Mouse (Mus musculus) frontal cortex, adult 2 months (tissue): ENCODE results near the gene Tle2. TPM values are rescaled to one million over a fixed set of nuclear protein-coding genes. Genes with fewer than 3 reads are reported as not detected.

Source experiments
- DNase-seq, 2 experiments: peaks; one replicate each; pipeline ENCODE4 v3.0.0; 2022; ENCODE audit warnings: low spot score in 1 of 2; ENCODE audit errors: extremely low spot score in 1 of 2
- polyA plus RNA-seq: library from polyadenylated mRNA; depleted of rRNA; stranded (reverse); fragments of >200 nt; gene quantifications from 2 replicates; pipeline ENCODE4 v1.2.3, GENCODE M21; 2012; rRNA removed

Gene Tle2
- 120 and 136 TPM in 2 replicates for polyA plus RNA-seq

- no peak for DNase-seq
Measured at GRCm38 (mm10) chr10:81574081-81575056, at the start of gene Tle2. Gene Tle2 (plus strand): TSS chr10:81574561.

- DNase-seq, result no peak
Measured at GRCm38 (mm10) chr10:81525017-81525694, 49.2 kb upstream of the Tle2 start.

- DNase-seq, result peak in 1 of 2 experiments; percentile 82
Measured at GRCm38 (mm10) chr10:81526779-81527178, 47.6 kb upstream of the Tle2 start.

- no peak for DNase-seq
Measured at GRCm38 (mm10) chr10:81534826-81535225, 39.5 kb upstream of the Tle2 start.

GRCm38 (mm10) chr10:81536734-81537133 lies 37.6 kb upstream of the Tle2 start:
- no peak for DNase-seq

- no peak for DNase-seq
Measured at GRCm38 (mm10) chr10:81537429-81537828, 36.9 kb upstream of the Tle2 start.

- DNase-seq, result peak in 1 of 2 experiments; percentile 49
Measured at GRCm38 (mm10) chr10:81538321-81539048, 35.9 kb upstream of the Tle2 start.

GRCm38 (mm10) chr10:81541363-81541762 lies 33.0 kb upstream of the Tle2 start:
- DNase-seq, result no peak

GRCm38 (mm10) chr10:81541803-81542202 lies 32.6 kb upstream of the Tle2 start:
- no peak for DNase-seq

GRCm38 (mm10) chr10:81542727-81543460 lies 31.5 kb upstream of the Tle2 start:
- no peak for DNase-seq

GRCm38 (mm10) chr10:81543633-81544032 lies 30.7 kb upstream of the Tle2 start:
- no peak for DNase-seq

GRCm38 (mm10) chr10:81544296-81545160 lies 29.8 kb upstream of the Tle2 start:
- no peak for DNase-seq

- peak; percentile 97 to 99 for DNase-seq
Measured at GRCm38 (mm10) chr10:81545161-81545747, 29.1 kb upstream of the Tle2 start, which contains the start of gene Gna11. Gene Gna11 (minus strand): TSS chr10:81545190.

GRCm38 (mm10) chr10:81546332-81546731 lies 28.0 kb upstream of the Tle2 start:
- DNase-seq, result no peak

- no peak for DNase-seq
Measured at GRCm38 (mm10) chr10:81546788-81547571, 27.4 kb upstream of the Tle2 start.

GRCm38 (mm10) chr10:81548944-81549343 lies 25.4 kb upstream of the Tle2 start:
- DNase-seq, result no peak

GRCm38 (mm10) chr10:81550257-81550656 lies 24.1 kb upstream of the Tle2 start:
- DNase-seq, result peak in 1 of 2 experiments; percentile 53

GRCm38 (mm10) chr10:81551597-81552102 lies 22.7 kb upstream of the Tle2 start:
- peak; percentile 76 to 91 for DNase-seq
